Mouse (Mus musculus): Measurements from ENCODE around the gene Tomm40l.
A peak's percentile ranks its signal among the peaks of the same experiment; 100 is the strongest.

The Tomm40l gene

GRCm38 (mm10) chr1:171222238-171223155, at the start of gene Tomm40l:
Gene Tomm40l (minus strand): TSS chr1:171222514.
- DNase-seq (ENCODE audit: low spot score): peak; percentile 98

GRCm38 (mm10) chr1:171272086-171272485, 49.8 kb upstream of the Tomm40l start:
- DNase-seq (ENCODE audit: low spot score): no peak

GRCm38 (mm10) chr1:171271622-171272021, 49.3 kb upstream of the Tomm40l start:
- DNase-seq (ENCODE audit: low spot score): no peak

- DNase-seq (ENCODE audit: low spot score): no peak
Measured at GRCm38 (mm10) chr1:171271196-171271595, 48.9 kb upstream of the Tomm40l start.

GRCm38 (mm10) chr1:171270573-171270900, 48.2 kb upstream of the Tomm40l start:
- DNase-seq (ENCODE audit: low spot score): no peak

- peak; percentile 89 for DNase-seq (ENCODE audit: low spot score)
Measured at GRCm38 (mm10) chr1:171269848-171270572, 47.7 kb upstream of the Tomm40l start, which contains the start of gene B4galt3. Gene B4galt3 (plus strand): TSS chr1:171270328.

- no peak for DNase-seq (ENCODE audit: low spot score)
Measured at GRCm38 (mm10) chr1:171268341-171268740, 46.0 kb upstream of the Tomm40l start.

- DNase-seq (ENCODE audit: low spot score): no peak
Measured at GRCm38 (mm10) chr1:171265971-171266744, 43.8 kb upstream of the Tomm40l start.

- no peak for DNase-seq (ENCODE audit: low spot score)
Measured at GRCm38 (mm10) chr1:171263666-171264461, 41.5 kb upstream of the Tomm40l start.

GRCm38 (mm10) chr1:171263185-171263611, 40.9 kb upstream of the Tomm40l start:
- no peak for DNase-seq (ENCODE audit: low spot score)

GRCm38 (mm10) chr1:171262594-171263130, 40.3 kb upstream of the Tomm40l start:
- peak; percentile 90 for DNase-seq (ENCODE audit: low spot score)

GRCm38 (mm10) chr1:171260316-171260715, 38.0 kb upstream of the Tomm40l start:
- DNase-seq (ENCODE audit: low spot score): no peak

GRCm38 (mm10) chr1:171258921-171259320, 36.6 kb upstream of the Tomm40l start:
- no peak for DNase-seq (ENCODE audit: low spot score)

GRCm38 (mm10) chr1:171257781-171258180, 35.5 kb upstream of the Tomm40l start:
- no peak for DNase-seq (ENCODE audit: low spot score)

- DNase-seq (ENCODE audit: low spot score): no peak
Measured at GRCm38 (mm10) chr1:171256937-171257548, 34.7 kb upstream of the Tomm40l start.

GRCm38 (mm10) chr1:171256095-171256818, 33.9 kb upstream of the Tomm40l start:
- DNase-seq (ENCODE audit: low spot score): no peak

- no peak for DNase-seq (ENCODE audit: low spot score)
Measured at GRCm38 (mm10) chr1:171252415-171252814, 30.1 kb upstream of the Tomm40l start.

- DNase-seq (ENCODE audit: low spot score): no peak
Measured at GRCm38 (mm10) chr1:171251594-171252324, 29.4 kb upstream of the Tomm40l start.
